Mouse (Mus musculus) urinary bladder, postnatal 36 days (tissue): Measurements from ENCODE around the gene Slc16a14.

Experiments used
- DNase-seq, 2 experiments: peaks; one replicate each; pipeline ENCODE4 v3.0.0; 2022; ENCODE audit warnings: low spot score in 2 of 2, mixed read lengths in 1 of 2

Gene Slc16a14

GRCm38 (mm10) chr1:84910177-84910804, 24.6 kb downstream of the Slc16a14 start:
- DNase-seq = no peak

- no peak for DNase-seq
Observed at GRCm38 (mm10) chr1:84904467-84904866, 30.5 kb downstream of the Slc16a14 start.

- DNase-seq = no peak
Observed at GRCm38 (mm10) chr1:84899156-84899555, 35.8 kb downstream of the Slc16a14 start.

GRCm38 (mm10) chr1:84897364-84897763, 37.6 kb downstream of the Slc16a14 start:
- DNase-seq = no peak

GRCm38 (mm10) chr1:84891746-84892145, 43.2 kb downstream of the Slc16a14 start:
- DNase-seq = no peak

GRCm38 (mm10) chr1:84890503-84890902, 44.4 kb downstream of the Slc16a14 start:
- DNase-seq = no peak

GRCm38 (mm10) chr1:84890005-84890393, 44.9 kb downstream of the Slc16a14 start:
- DNase-seq = no peak

- DNase-seq = no peak
Observed at GRCm38 (mm10) chr1:84889330-84890004, 45.5 kb downstream of the Slc16a14 start.

GRCm38 (mm10) chr1:84885921-84886320, 49.0 kb downstream of the Slc16a14 start:
- DNase-seq = no peak

GRCm38 (mm10) chr1:84885174-84885573, 49.8 kb downstream of the Slc16a14 start:
- DNase-seq = no peak

GRCm38 (mm10) chr1:84883889-84884288, 51.0 kb downstream of the Slc16a14 start:
- no peak for DNase-seq

- no peak for DNase-seq
Observed at GRCm38 (mm10) chr1:84882937-84883336, 52.0 kb downstream of the Slc16a14 start.

- DNase-seq = no peak
Observed at GRCm38 (mm10) chr1:84882066-84882532, 52.8 kb downstream of the Slc16a14 start.

GRCm38 (mm10) chr1:84881248-84882065, 53.5 kb downstream of the Slc16a14 start:
- DNase-seq = peak; percentile 10 to 17

GRCm38 (mm10) chr1:84879571-84880120, 55.3 kb downstream of the Slc16a14 start:
- DNase-seq = no peak

GRCm38 (mm10) chr1:84877590-84877989, 57.3 kb downstream of the Slc16a14 start:
- DNase-seq = no peak

GRCm38 (mm10) chr1:84872939-84873338, 62.0 kb downstream of the Slc16a14 start:
- no peak for DNase-seq

- no peak for DNase-seq
Observed at GRCm38 (mm10) chr1:84872105-84872504, 62.8 kb downstream of the Slc16a14 start.

- DNase-seq = no peak
Observed at GRCm38 (mm10) chr1:84871131-84871530, 63.8 kb downstream of the Slc16a14 start.

GRCm38 (mm10) chr1:84869498-84869897, 65.4 kb downstream of the Slc16a14 start:
- peak in 1 of 2 experiments; percentile 6 for DNase-seq

- DNase-seq = no peak
Observed at GRCm38 (mm10) chr1:84868841-84869240, 66.1 kb downstream of the Slc16a14 start.

GRCm38 (mm10) chr1:84868311-84868710, 66.6 kb downstream of the Slc16a14 start:
- DNase-seq = no peak
